Mouse (Mus musculus): ENCODE data around the gene Kdelr2. TPM values are rescaled to one million over a fixed set of nuclear protein-coding genes. Genes with fewer than 3 reads are reported as not detected.
"Not testable (repeated sequence)": the region's sequence is repeated elsewhere in the genome, so short reads cannot be mapped to it uniquely, and the experiment has no call there.

The Kdelr2 gene
- polyA plus RNA-seq, 1 experiment from 2014 or later = 329 TPM

GRCm38 (mm10) chr5:143370416-143371145 lies 33.1 kb upstream of the Kdelr2 start:
- Histone ChIP-seq H3K9ac (no peak overlapping the region), H3K9me3 (no peaks in the 10 kb centered on the region), H3K4me3 (no peak overlapping the region), H3K4me2 (peak overlapping the region; percentile 44; the same call in 1 of the 2 replicates), H3K4me1 (peaks cover 14% of the 10 kb centered on the region), H3K36me3 (no peaks in the 10 kb centered on the region), H3K27ac (no peak overlapping the region), H3K27me3 (peaks cover 90% of the 10 kb centered on the region)
- WGBS = 25% methylated on average over 17 of the region's 17 CpGs
- ATAC-seq (ENCODE audit: borderline replicate concordance, extremely low read depth, low FRiP score, low TSS enrichment) = no peak

- Histone ChIP-seq H3K27me3 (peaks cover 87% of the 10 kb centered on the region), H3K27ac (no peak overlapping the region), H3K4me3 (no peak overlapping the region), H3K4me2 (no peak overlapping the region), H3K9me3 (no peaks in the 10 kb centered on the region), H3K36me3 (no peaks in the 10 kb centered on the region), H3K9ac (no peak overlapping the region), H3K4me1 (peaks cover 14% of the 10 kb centered on the region)
- 59% methylated on average over 4 of the region's 4 CpGs for WGBS
- ATAC-seq (ENCODE audit: borderline replicate concordance, extremely low read depth, low FRiP score, low TSS enrichment) = no peak
Observed at GRCm38 (mm10) chr5:143371146-143371510, 32.5 kb upstream of the Kdelr2 start.

- no peaks in the 10 kb centered on the region for H3K9me3 ChIP-seq
- no peak overlapping the region for H3K27ac ChIP-seq
- H3K9ac ChIP-seq = 0 out of 2 replicates have a peak overlapping the region, but pooled peaks have one; percentile 27
- peaks cover 80% of the 10 kb centered on the region for H3K27me3 ChIP-seq
- H3K4me3 ChIP-seq = peak overlapping the region; percentile 32
- peaks cover 14% of the 10 kb centered on the region for H3K4me1 ChIP-seq
- peak overlapping the region; percentile 69 for H3K4me2 ChIP-seq
- no peaks in the 10 kb centered on the region for H3K36me3 ChIP-seq
- WGBS = under 1% methylated on average over 35 of the region's 35 CpGs
- ATAC-seq (ENCODE audit: borderline replicate concordance, extremely low read depth, low FRiP score, low TSS enrichment) = no peak
Observed at GRCm38 (mm10) chr5:143372818-143373217, 30.8 kb upstream of the Kdelr2 start.

GRCm38 (mm10) chr5:143375242-143375641 lies 28.4 kb upstream of the Kdelr2 start:
- Histone ChIP-seq H3K36me3 (no peaks in the 10 kb centered on the region), H3K4me3 (peak overlapping the region; percentile 23), H3K9me3 (no peaks in the 10 kb centered on the region), H3K9ac (no peak overlapping the region), H3K4me1 (peaks cover 8% of the 10 kb centered on the region), H3K4me2 (peak overlapping the region; percentile 50), H3K27ac (no peak overlapping the region), H3K27me3 (peaks cover 56% of the 10 kb centered on the region)
- 12% methylated on average over 21 of the region's 21 CpGs for WGBS
- ATAC-seq (ENCODE audit: borderline replicate concordance, extremely low read depth, low FRiP score, low TSS enrichment) = peak; percentile 60; the same call in 1 of the 2 replicates

GRCm38 (mm10) chr5:143376156-143376555 lies 27.5 kb upstream of the Kdelr2 start:
- no peak overlapping the region for H3K27ac ChIP-seq
- no peak overlapping the region for H3K9ac ChIP-seq
- no peaks in the 10 kb centered on the region for H3K9me3 ChIP-seq
- peaks cover 47% of the 10 kb centered on the region for H3K27me3 ChIP-seq
- no peaks in the 10 kb centered on the region for H3K36me3 ChIP-seq
- 77% methylated on average over 4 of the region's 4 CpGs for WGBS
- H3K4me2 ChIP-seq = no peak overlapping the region
- no peak overlapping the region for H3K4me3 ChIP-seq
- no peak for ATAC-seq (ENCODE audit: borderline replicate concordance, extremely low read depth, low FRiP score, low TSS enrichment)
- peaks cover 8% of the 10 kb centered on the region for H3K4me1 ChIP-seq

DNA sequence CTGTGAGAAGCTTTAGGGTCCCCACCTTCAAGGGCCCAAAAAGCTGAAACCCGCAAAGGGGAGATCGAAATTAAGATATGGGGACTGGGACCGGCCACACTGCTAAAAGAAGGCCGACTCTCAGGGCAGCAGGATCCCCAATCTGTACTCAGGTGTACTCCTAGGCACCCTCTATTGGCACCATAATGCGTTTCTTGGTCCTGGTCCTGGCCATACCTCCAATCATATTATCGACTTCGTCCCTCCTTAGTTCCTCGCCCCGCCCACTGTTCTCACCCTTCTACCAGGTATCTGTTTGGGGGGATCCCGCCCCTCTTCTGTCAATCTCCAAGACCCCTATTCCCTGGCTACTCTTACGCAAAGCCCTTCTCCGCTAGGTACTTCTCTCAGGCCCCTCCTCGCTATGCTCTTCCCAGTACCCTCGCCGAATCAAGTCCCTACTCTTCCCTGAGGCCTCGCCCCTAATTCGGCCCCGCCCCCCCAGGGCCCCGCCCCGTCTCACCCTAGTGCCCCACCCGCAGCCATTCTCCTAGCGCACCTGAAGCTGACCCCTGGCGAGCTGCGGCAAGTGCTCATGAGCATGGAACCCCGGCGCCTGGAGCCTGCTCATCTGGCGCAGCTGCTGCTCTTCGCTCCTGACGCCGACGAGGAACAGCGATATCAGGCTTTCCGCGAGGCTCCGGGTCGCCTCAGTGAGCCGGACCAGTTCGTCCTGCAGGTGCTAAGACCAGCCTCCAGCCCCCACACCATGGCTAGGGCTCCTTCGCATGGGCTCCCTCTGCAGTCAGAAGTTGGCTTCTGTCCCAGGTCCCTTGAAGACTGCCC lies 16.6 kb upstream of the Kdelr2 start:
- peak; percentile 77; the same call in 1 of the 2 replicates for ATAC-seq (ENCODE audit: borderline replicate concordance, extremely low read depth, low FRiP score, low TSS enrichment)
- no peak overlapping the region for H3K9ac ChIP-seq
- 8% methylated on average over 39 of the region's 39 CpGs for WGBS

DNA sequence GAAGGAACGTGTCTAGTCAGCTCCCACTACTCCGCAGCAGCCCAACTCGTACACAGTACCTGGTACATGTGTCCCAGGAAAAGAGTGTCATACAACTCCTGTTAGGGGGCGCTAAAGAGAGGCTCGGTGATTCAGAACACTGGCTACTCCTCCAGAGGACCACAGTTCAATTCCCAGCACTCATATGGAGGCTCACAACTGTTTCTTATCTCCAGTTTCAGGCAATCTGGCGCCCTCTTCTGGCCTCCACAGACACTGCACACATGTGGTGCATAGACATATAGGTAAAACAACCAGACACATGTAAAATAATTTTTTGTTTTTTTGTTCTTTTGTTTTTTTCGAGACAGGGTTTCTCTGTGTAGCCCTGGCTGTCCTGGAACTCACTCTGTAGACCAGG lies 9.5 kb upstream of the Kdelr2 start:
- no peak overlapping the region for H3K4me2 ChIP-seq
- H3K27me3 ChIP-seq = no peaks in the 10 kb centered on the region
- no peak for ATAC-seq (ENCODE audit: borderline replicate concordance, extremely low read depth, low FRiP score, low TSS enrichment)
- H3K9ac ChIP-seq = no peak overlapping the region
- H3K36me3 ChIP-seq = no peaks in the 10 kb centered on the region
- H3K27ac ChIP-seq = no peak overlapping the region
- H3K4me3 ChIP-seq = no peak overlapping the region
- H3K9me3 ChIP-seq = no peaks in the 10 kb centered on the region
- WGBS = 75% methylated on average over 7 of the region's 7 CpGs
- H3K4me1 ChIP-seq = no peaks in the 10 kb centered on the region

More for the DNA sequence above, 16.6 kb upstream of the Kdelr2 start:
- Histone ChIP-seq H3K4me1 (peaks cover 11% of the 10 kb centered on the region; the same call in 1 of the 2 replicates), H3K36me3 (no peaks in the 10 kb centered on the region), H3K4me3 (peak overlapping the region; percentile 34), H3K4me2 (peak overlapping the region; percentile 72), H3K9me3 (no peaks in the 10 kb centered on the region), H3K27me3 (peaks cover 34% of the 10 kb centered on the region), H3K27ac (no peak overlapping the region)

GRCm38 (mm10) chr5:143394966-143395365 lies 8.7 kb upstream of the Kdelr2 start:
- WGBS = 82% methylated on average over 2 of the region's 2 CpGs
- ATAC-seq (ENCODE audit: borderline replicate concordance, extremely low read depth, low FRiP score, low TSS enrichment); H3K4me2 ChIP-seq; H3K36me3 ChIP-seq; H3K9ac ChIP-seq; H3K9me3 ChIP-seq; H3K27me3 ChIP-seq; H3K4me1 ChIP-seq; H3K4me3 ChIP-seq; H3K27ac ChIP-seq: not testable (repeated sequence)

DNA sequence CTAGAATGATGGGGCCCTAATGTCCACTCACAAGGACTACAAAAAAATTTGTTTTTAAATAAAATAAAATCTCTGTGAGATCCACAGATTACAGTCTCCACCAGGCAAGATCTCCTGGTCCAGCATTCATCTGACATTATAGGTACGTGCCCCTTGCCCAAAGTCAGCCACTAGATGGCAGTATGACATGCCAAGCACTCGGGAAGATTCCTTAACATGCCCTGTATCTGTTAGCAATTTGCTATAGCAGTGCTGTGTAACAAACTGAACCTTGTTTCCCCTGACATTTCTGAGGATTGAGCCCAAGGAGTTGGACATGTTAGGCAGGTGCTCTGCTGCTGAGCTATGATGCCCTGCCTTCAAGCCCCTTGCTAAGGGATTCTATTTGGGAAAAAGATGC lies 8.0 kb upstream of the Kdelr2 start:
- Histone ChIP-seq H3K4me1 (no peaks in the 10 kb centered on the region; the same call in 1 of the 2 replicates), H3K4me2 (no peak overlapping the region), H3K4me3 (no peak overlapping the region), H3K9ac (no peak overlapping the region), H3K27ac (no peak overlapping the region), H3K9me3 (no peaks in the 10 kb centered on the region), H3K36me3 (no peaks in the 10 kb centered on the region), H3K27me3 (no peaks in the 10 kb centered on the region)
- 48% methylated on average over 2 of the region's 2 CpGs for WGBS
- ATAC-seq (ENCODE audit: borderline replicate concordance, extremely low read depth, low FRiP score, low TSS enrichment) = no peak

DNA sequence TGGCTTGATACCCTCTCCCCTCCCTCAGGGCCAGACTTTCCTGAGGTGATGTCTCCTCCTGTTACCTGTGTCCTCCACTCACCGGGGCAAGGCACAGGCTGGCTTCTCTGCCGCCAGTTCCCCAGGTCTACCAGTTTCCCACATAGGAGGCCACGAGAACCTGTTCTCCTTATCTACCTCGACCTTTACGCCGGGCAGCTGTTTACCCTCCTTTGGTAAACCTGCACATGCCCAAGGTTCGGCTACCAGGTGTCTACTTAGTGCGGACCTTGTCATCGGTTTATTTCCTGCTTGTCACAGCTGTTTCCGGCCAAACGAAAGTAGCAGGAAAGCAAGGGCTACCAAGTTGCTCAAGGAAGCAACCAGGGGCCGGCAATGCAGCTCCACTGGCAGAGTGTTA lies 3.1 kb upstream of the Kdelr2 start:
- H3K4me3 ChIP-seq = no peak overlapping the region
- 71% methylated on average over 12 of the region's 12 CpGs for WGBS
- H3K4me2 ChIP-seq = no peak overlapping the region
- peaks cover 20% of the 10 kb centered on the region for H3K4me1 ChIP-seq
- ATAC-seq (ENCODE audit: borderline replicate concordance, extremely low read depth, low FRiP score, low TSS enrichment) = no peak
- no peak overlapping the region for H3K9ac ChIP-seq
- peaks cover 1% of the 10 kb centered on the region; the same call in 1 of the 2 replicates for H3K36me3 ChIP-seq
- no peaks in the 10 kb centered on the region for H3K9me3 ChIP-seq
- no peaks in the 10 kb centered on the region for H3K27me3 ChIP-seq
- H3K27ac ChIP-seq = no peak overlapping the region

GRCm38 (mm10) chr5:143401556-143401955 lies 2.1 kb upstream of the Kdelr2 start:
- H3K27ac ChIP-seq = no peak overlapping the region
- H3K4me1 ChIP-seq = peaks cover 24% of the 10 kb centered on the region
- H3K4me3 ChIP-seq = no peak overlapping the region
- no peak overlapping the region for H3K9ac ChIP-seq
- peaks cover 12% of the 10 kb centered on the region; the same call in 1 of the 2 replicates for H3K36me3 ChIP-seq
- H3K9me3 ChIP-seq = no peaks in the 10 kb centered on the region
- no peak for ATAC-seq (ENCODE audit: borderline replicate concordance, extremely low read depth, low FRiP score, low TSS enrichment)
- no peaks in the 10 kb centered on the region for H3K27me3 ChIP-seq
- no peak overlapping the region for H3K4me2 ChIP-seq
- 25% methylated on average over 2 of the region's 2 CpGs for WGBS
